Mouse (Mus musculus) cerebellum, adult 18-20 months (tissue): ENCODE measurements around the gene Stat4.

ENCODE experiments used
- DNase-seq, 2 experiments: peaks; one replicate each; pipeline ENCODE4 v3.0.0; 2021

The Stat4 gene

GRCm38 (mm10) chr1:52111217-52111616, 124.3 kb downstream of the Stat4 start:
- DNase-seq: no peak

- no peak for DNase-seq
Observed at GRCm38 (mm10) chr1:52112301-52112700, 125.4 kb downstream of the Stat4 start.

GRCm38 (mm10) chr1:52113067-52113665, 126.2 kb downstream of the Stat4 start:
- no peak for DNase-seq

GRCm38 (mm10) chr1:52113666-52114069, 126.7 kb downstream of the Stat4 start:
- peak; percentile 96 to 99 for DNase-seq

GRCm38 (mm10) chr1:52116441-52116840, 129.5 kb downstream of the Stat4 start:
- DNase-seq: no peak

GRCm38 (mm10) chr1:52117777-52118176, 130.8 kb downstream of the Stat4 start:
- no peak for DNase-seq

- DNase-seq: peak; percentile 82 to 85
Observed at GRCm38 (mm10) chr1:52118860-52119591, 132.1 kb downstream of the Stat4 start, which contains the start of gene Stat1. Gene Stat1 (plus strand): TSS chr1:52119440.

- DNase-seq: peak in 1 of 2 experiments; percentile 16
Observed at GRCm38 (mm10) chr1:52119691-52120090, 132.7 kb downstream of the Stat4 start.

- DNase-seq: no peak
Observed at GRCm38 (mm10) chr1:52120191-52120590, 133.2 kb downstream of the Stat4 start.

GRCm38 (mm10) chr1:52121052-52121451, 134.1 kb downstream of the Stat4 start:
- DNase-seq: no peak

GRCm38 (mm10) chr1:52124818-52125217, 137.9 kb downstream of the Stat4 start:
- DNase-seq: no peak

- DNase-seq: no peak
Observed at GRCm38 (mm10) chr1:52127350-52127749, 140.4 kb downstream of the Stat4 start.

GRCm38 (mm10) chr1:52129794-52130193, 142.8 kb downstream of the Stat4 start:
- no peak for DNase-seq

GRCm38 (mm10) chr1:52131787-52132377, 144.9 kb downstream of the Stat4 start:
- no peak for DNase-seq

GRCm38 (mm10) chr1:52133254-52133653, 146.3 kb downstream of the Stat4 start:
- DNase-seq: no peak

GRCm38 (mm10) chr1:52137292-52137691, 150.3 kb downstream of the Stat4 start:
- DNase-seq: no peak

GRCm38 (mm10) chr1:52140534-52140933, 153.6 kb downstream of the Stat4 start:
- no peak for DNase-seq

- no peak for DNase-seq
Observed at GRCm38 (mm10) chr1:52141482-52141881, 154.5 kb downstream of the Stat4 start.

- DNase-seq: no peak
Observed at GRCm38 (mm10) chr1:52142117-52142516, 155.2 kb downstream of the Stat4 start.

GRCm38 (mm10) chr1:52143191-52143590, 156.2 kb downstream of the Stat4 start:
- no peak for DNase-seq

GRCm38 (mm10) chr1:52143596-52144156, 156.7 kb downstream of the Stat4 start:
- no peak for DNase-seq

- DNase-seq: no peak
Observed at GRCm38 (mm10) chr1:52144907-52145306, 158.0 kb downstream of the Stat4 start.

- DNase-seq: peak; percentile 80
Observed at GRCm38 (mm10) chr1:52146214-52146970, 159.4 kb downstream of the Stat4 start.
